Mouse (Mus musculus): ENCODE measurements around the gene BC017158.
"Not testable (repeated sequence)": the region's sequence is repeated elsewhere in the genome, so short reads cannot be mapped to it uniquely, and the experiment has no call there.

BC017158 gene

GRCm38 (mm10) chr7:128297617-128298480 is at the start of gene BC017158:
Gene BC017158, minus strand, starts transcription at chr7:128298170.
- DNase-seq (ENCODE audit: low spot score in 2 of 2) = peak; percentile 83 to 85

DNA sequence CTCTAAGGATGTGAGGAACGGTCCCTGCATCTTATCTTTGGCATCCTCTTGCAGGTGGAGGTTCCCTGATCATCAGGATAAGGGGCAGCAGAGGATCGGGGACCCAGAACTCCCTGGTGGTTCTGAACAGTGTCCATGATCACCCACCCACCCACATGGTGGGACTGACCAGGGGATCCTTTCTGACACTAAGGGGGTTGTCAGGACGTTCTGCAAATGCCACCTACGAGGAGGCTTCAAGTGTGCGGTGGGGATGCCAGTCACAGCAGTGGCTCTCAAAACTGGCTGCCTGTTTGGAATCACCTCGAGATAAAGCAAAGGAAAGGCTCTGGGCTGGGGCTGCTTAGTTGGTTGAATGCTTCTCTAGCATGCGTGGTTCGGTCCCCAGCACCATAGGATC is 49.0 kb upstream of the BC017158 start:
- no peak for DNase-seq (ENCODE audit: low spot score in 2 of 2)

- no peak for DNase-seq (ENCODE audit: low spot score in 2 of 2)
These were observed 48.6 kb upstream of the BC017158 start for GRCm38 (mm10) chr7:128346522-128346921.

DNA sequence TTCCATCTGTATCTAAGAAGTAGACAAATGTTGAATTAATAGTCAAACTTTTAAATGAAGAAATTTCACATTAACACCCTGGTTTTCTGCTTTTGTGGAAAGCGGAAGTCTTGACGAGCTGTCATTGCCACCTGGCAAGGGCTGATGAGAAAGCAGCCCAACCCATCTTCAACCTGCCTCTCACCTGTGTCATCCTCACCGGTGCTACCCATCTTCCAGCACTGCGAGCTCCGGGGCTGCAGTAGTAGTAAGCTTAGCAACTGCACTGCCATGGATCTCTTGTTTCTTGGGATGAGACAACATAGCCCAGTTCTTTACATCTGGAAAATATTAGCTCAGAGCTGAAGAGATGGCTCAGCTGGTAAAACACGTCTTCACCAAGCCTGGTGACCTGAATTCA is 47.7 kb upstream of the BC017158 start:
- no peak for DNase-seq (ENCODE audit: low spot score in 2 of 2)

- peak; percentile 73 to 74 for DNase-seq (ENCODE audit: low spot score in 2 of 2)
These were observed 47.1 kb upstream of the BC017158 start for GRCm38 (mm10) chr7:128344928-128345653.

GRCm38 (mm10) chr7:128344488-128344887 is 46.5 kb upstream of the BC017158 start:
- no peak for DNase-seq (ENCODE audit: low spot score in 2 of 2)

DNA sequence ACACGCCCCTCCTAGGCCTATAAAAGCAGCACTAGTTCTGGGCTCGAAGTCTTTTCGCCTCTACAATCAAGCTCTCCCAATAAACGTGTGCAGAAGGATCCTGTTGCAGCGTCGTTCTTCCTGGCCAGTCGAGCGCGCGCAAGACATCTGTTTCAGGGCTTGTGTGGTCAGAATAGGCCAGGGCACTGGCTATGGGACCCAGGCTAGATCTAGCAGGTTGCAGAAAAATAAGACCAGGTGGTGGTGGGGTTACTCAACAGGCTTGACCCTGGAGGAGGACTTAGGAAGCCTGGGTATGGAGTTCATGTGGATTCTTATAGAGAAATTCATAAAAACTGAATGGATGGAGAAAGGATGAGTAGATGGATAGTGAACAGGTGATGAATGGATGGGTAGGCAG is 44.7 kb upstream of the BC017158 start:
- not testable (repeated sequence) for DNase-seq (ENCODE audit: low spot score in 2 of 2)

GRCm38 (mm10) chr7:128340321-128340720 is 42.4 kb upstream of the BC017158 start:
- DNase-seq (ENCODE audit: low spot score in 2 of 2) = not testable (repeated sequence)

DNA sequence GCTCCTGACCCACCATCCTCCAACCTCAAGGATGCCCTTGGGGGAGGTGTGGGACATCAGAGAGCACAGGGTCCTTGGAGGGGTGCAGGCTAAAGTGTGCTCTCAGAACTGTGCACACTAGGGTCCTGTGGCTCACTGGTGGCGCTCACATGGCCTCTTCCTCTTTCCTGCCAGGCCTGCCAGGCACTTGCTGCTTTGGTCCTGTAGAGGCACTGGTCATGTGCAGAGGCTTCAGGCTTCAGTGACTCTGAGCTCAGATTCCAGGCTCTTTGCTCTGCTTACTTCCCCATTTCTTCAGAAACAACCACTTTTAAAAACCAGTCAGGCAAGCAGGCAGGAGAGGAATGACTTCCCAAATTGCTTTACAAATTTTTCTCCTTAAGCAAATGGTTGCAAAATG is 34.9 kb upstream of the BC017158 start:
- DNase-seq (ENCODE audit: low spot score in 2 of 2) = no peak

DNA sequence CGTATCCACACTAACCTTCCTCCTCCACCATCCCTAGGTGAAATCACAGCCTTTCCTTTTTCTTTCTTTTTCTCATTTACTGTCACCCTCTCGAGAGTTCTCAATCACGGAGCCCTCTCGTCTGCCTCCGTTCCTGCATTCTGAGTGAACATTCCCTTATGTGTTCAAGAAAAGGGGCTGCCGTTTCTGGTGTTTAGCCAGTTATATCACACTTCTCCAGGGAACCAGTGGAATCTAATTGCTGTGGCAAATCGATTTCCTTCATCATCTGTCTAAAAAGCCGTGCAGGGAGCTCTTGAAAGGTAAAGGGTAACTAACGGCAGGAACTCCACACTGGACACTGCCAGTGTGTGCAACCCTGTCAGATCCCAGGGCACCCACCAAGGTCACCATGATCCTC is 33.0 kb upstream of the BC017158 start:
- no peak for DNase-seq (ENCODE audit: low spot score in 2 of 2)

DNA sequence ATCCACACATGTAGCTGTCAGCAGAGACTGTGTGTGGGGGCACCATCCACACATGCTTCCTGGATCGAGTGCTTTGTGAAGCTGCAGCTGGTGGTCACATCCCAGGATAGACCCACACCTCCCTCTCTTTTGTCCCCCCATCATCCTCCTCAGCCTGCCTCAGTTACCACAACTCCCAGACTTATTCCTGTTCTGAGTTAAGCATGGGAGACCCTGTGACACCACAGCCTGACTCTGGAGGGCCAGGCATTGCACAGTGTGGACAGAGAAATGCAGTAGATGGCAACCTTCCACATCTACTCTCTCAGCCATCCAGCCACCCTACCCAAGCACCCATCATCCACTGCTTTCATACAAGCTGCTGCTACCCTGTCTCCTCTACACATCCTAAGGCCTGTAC is 27.0 kb upstream of the BC017158 start:
- no peak for DNase-seq (ENCODE audit: low spot score in 2 of 2)

DNA sequence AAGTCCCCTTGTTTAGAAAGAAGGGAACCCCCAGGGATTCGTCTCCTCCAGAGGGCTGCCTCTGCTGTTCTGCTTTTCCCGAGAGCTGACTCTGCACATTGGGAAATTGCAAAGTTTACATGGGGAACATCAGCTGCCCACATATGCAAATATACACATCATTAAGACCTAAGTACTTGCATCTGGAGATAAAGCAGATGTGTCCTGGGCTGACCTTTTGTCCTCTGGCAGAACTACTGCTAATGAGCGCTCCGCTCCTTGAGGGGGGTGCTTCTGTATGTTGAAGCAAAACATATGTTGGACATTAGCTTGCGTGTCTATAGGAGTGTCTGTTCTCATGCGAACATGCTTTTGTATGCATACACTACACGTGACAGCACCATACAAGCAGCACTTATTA is 23.3 kb upstream of the BC017158 start:
- DNase-seq (ENCODE audit: low spot score in 2 of 2) = no peak

- no peak for DNase-seq (ENCODE audit: low spot score in 2 of 2)
These were observed 22.3 kb upstream of the BC017158 start for GRCm38 (mm10) chr7:128320219-128320816.

DNA sequence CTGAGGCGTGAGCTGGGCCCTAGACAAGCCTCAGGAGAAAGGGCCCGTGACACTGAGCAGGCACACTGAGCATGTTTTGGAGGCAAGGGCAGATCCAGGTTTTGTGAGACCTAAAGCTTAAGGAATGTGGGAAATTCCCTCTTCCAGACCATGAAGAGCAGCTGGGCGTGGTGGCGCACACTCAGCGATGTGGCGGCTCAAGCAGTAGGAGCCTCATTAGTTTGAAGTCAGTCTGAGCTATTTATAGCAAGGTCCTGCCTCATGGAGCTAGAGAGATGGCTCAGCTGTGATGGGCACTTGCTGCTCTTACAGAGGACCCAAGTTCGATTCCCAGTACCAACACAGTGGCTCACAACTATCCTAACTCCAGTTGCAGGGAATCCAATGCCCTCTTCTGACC is 21.2 kb upstream of the BC017158 start:
- no peak for DNase-seq (ENCODE audit: low spot score in 2 of 2)

- DNase-seq (ENCODE audit: low spot score in 2 of 2) = no peak
These were observed 19.0 kb upstream of the BC017158 start for GRCm38 (mm10) chr7:128317011-128317410.

DNA sequence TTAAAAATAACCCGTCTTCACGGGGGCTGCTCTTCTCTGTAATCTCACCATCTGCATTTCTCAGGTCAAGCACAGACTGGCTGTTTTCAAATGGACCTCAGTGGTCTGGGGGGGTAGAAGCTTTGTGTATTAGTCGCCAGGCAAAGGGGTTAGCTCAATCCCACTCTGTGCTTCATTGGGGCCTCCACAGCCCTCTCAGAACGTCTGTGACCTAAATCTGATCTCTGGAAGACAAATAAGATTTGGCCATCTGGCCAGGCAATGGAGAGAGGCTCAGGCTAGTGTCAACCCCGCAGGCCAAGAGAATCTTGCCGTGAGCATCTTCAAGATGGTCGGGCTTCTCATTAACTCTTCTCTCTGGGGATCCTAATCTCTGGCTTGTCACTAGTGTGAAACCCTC is 16.5 kb upstream of the BC017158 start:
- no peak for DNase-seq (ENCODE audit: low spot score in 2 of 2)

GRCm38 (mm10) chr7:128313601-128314000 is 15.6 kb upstream of the BC017158 start:
- no peak for DNase-seq (ENCODE audit: low spot score in 2 of 2)

- no peak for DNase-seq (ENCODE audit: low spot score in 2 of 2)
These were observed 14.5 kb upstream of the BC017158 start for GRCm38 (mm10) chr7:128312375-128313059.

DNA sequence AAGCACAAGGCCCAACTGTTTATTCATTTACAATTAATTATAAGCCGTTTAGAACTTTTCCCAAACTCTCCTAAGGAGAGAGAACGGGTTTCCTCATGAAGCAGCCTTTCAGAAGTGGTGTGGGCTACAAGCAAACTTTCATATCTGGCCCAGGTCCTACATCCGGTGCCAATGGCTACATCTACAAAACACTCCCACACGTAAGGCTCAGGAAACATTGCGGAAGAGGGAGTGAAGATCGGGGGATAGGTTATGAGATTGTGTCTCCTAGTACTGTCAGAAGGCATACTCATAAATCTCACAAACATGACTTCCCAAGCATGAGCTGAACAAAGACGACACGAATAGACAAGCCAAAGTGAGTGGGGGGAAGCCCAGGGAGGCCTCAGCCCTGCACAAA is 13.8 kb upstream of the BC017158 start:
- DNase-seq (ENCODE audit: low spot score in 2 of 2) = no peak

- no peak for DNase-seq (ENCODE audit: low spot score in 2 of 2)
These were observed 13.3 kb upstream of the BC017158 start for GRCm38 (mm10) chr7:128311263-128311662.

- no peak for DNase-seq (ENCODE audit: low spot score in 2 of 2)
These were observed 12.3 kb upstream of the BC017158 start for GRCm38 (mm10) chr7:128310229-128310688.

DNA sequence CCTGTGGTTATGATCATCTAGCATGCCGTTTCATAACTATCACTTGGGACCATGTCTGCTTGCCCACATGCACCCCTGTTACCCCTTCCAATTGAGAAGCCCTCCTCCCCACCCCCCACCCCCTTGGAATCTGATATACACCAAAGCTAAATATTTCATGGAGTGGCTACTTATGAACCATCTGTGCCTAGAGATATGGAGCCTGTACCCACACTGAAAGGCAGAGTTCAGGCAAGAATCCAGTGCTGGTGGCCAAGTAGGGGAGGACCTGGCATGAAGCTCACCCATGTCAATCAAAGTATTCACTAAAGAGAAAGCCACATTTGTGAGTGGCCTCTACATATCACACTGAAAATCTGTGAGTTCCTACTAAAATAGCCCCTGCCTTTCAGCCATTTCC is 11.8 kb upstream of the BC017158 start:
- no peak for DNase-seq (ENCODE audit: low spot score in 2 of 2)

Data from right cerebral cortex, adult 2 months (tissue).